Mouse (Mus musculus): ENCODE results near the gene Olfr661.

Gene Olfr661

DNA sequence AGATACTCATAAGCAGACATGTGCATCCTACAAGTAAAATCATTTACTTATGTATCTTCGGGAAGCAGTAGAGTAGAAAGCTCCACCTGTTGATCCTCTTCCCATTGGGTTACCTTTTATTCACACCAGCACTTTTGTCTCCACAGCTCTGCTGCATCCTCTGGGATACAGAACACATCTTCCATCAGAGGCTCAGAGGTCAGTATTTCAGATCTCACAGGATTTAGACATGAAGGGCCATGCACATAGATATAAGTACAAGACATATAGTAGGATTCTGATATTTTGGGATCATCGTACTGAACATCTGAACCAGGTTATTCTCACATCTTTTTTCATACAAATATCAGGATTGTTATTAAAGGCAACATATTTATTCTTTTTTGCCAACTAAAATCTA lies at the start of gene Olfr661:
Olfr661 (plus strand) TSS at position 301 of the 400 bp plus-strand sequence.
- DNase-seq (ENCODE audit: low spot score in 2 of 2) = no peak

DNA sequence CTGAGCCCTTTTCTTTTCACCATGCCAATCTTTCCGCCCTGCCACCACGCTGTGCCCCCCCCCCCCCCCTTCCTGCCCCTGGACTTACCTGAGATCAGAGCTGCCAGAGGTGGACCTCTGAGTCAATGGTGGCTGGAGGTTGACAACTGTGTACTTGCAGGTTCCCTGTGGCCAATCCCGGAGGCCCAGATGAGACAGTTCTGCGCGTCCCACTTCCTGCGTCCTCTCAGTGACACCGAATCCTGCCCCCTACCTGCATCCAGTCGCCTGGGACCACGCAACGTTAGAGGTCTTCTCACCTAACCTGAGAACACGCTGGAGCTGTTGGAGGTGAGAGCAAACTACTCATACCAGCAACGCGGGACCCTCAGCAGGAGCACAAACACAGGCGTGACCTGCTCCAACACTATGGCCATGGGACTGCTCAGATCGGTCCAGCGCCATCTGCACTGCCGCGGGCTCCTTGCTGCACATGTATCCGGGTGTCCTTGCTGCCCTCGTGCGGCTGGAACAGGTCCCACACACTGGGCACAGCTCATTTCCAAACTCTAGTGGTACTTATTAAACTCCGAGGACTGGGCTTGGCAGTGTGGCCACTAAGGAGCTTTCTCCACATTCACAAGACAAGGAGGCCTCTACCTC lies 39.3 kb upstream of the Olfr661 start, which contains the start of gene Olfr658:
Olfr658 (minus strand) TSS at position 465 of the 642 bp plus-strand sequence.
- peak; percentile 5 to 6 for DNase-seq (ENCODE audit: low spot score in 2 of 2)

DNA sequence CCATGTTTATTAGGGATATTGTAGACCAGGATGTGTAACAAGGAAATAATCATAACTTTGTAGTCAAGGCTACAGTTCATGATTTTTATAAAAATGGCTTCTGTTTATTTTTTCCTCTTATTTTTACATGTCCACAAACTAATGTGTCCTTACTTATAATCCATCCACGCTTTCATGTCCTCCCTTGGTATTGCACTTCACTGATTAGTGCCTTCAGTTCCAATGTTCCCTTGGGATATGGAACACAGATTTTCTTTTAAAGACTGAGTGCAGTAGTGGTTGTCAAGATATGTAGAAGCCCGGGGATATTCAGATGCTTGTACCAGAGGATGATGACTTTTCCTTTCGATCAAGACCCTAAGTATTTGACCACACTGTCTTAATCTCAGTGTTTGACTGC lies 19.8 kb upstream of the Olfr661 start, which contains the start of gene Olfr659:
Olfr659 (plus strand) TSS at position 301 of the 400 bp plus-strand sequence.
- DNase-seq (ENCODE audit: low spot score in 2 of 2) = no peak

Measured in frontal cortex, postnatal 14 days (tissue).